Mouse (Mus musculus): ENCODE measurements around the gene E2f3.

The E2f3 gene

GRCm38 (mm10) chr13:29970333-29970732 is 15.5 kb downstream of the E2f3 start:
- Histone ChIP-seq H3K36me3 (ENCODE audit: insufficient read depth, low read length) (peaks cover 71% of the 10 kb centered on the region), H3K4me1 (replicated peaks; ENCODE audit: low read depth, low read length) (peaks cover 72% of the 10 kb centered on the region), H3K27me3 (ENCODE audit: insufficient read depth, low read length) (no peaks in the 10 kb centered on the region), H3K9me3 (ENCODE audit: low read length) (no peaks in the 10 kb centered on the region), H3K4me3 (replicated peaks; ENCODE audit: low read length) (no peak overlapping the region)
- no peak for TF ChIP-seq NANOG (IDR thresholded peaks at IDR 0.05; ENCODE audit: borderline replicate concordance, low read length)
- no peak for TF ChIP-seq POU5F1 (IDR thresholded peaks at IDR 0.05; ENCODE audit: borderline replicate concordance, low read length)
- TF ChIP-seq CTCF (conservative IDR thresholded peaks at IDR 0.05; ENCODE audit: low read length), result no peak

- Histone ChIP-seq H3K9me3 (ENCODE audit: low read length) (no peaks in the 10 kb centered on the region), H3K27me3 (ENCODE audit: insufficient read depth, low read length) (no peaks in the 10 kb centered on the region), H3K36me3 (ENCODE audit: insufficient read depth, low read length) (peaks cover 73% of the 10 kb centered on the region), H3K4me3 (replicated peaks; ENCODE audit: low read length) (no peak overlapping the region), H3K4me1 (replicated peaks; ENCODE audit: low read depth, low read length) (peaks cover 74% of the 10 kb centered on the region)
- TF ChIP-seq NANOG (IDR thresholded peaks at IDR 0.05; ENCODE audit: borderline replicate concordance, low read length), result no peak
- no peak for TF ChIP-seq CTCF (conservative IDR thresholded peaks at IDR 0.05; ENCODE audit: low read length)
- no peak for TF ChIP-seq POU5F1 (IDR thresholded peaks at IDR 0.05; ENCODE audit: borderline replicate concordance, low read length)
Observed at GRCm38 (mm10) chr13:29968636-29969035, 17.2 kb downstream of the E2f3 start.

GRCm38 (mm10) chr13:29967367-29967766 is 18.5 kb downstream of the E2f3 start:
- TF ChIP-seq NANOG (IDR thresholded peaks at IDR 0.05; ENCODE audit: borderline replicate concordance, low read length), result no peak
- TF ChIP-seq POU5F1 (IDR thresholded peaks at IDR 0.05; ENCODE audit: borderline replicate concordance, low read length), result no peak
- TF ChIP-seq CTCF (conservative IDR thresholded peaks at IDR 0.05; ENCODE audit: low read length), result no peak
- Histone ChIP-seq H3K4me1 (replicated peaks; ENCODE audit: low read depth, low read length) (peaks cover 75% of the 10 kb centered on the region), H3K4me3 (replicated peaks; ENCODE audit: low read length) (no peak overlapping the region), H3K27me3 (ENCODE audit: insufficient read depth, low read length) (no peaks in the 10 kb centered on the region), H3K9me3 (ENCODE audit: low read length) (no peaks in the 10 kb centered on the region), H3K36me3 (ENCODE audit: insufficient read depth, low read length) (peaks cover 72% of the 10 kb centered on the region)

GRCm38 (mm10) chr13:29966966-29967365 is 18.9 kb downstream of the E2f3 start:
- Histone ChIP-seq H3K27me3 (ENCODE audit: insufficient read depth, low read length) (no peaks in the 10 kb centered on the region), H3K4me3 (replicated peaks; ENCODE audit: low read length) (no peak overlapping the region), H3K9me3 (ENCODE audit: low read length) (no peaks in the 10 kb centered on the region), H3K36me3 (ENCODE audit: insufficient read depth, low read length) (peaks cover 69% of the 10 kb centered on the region), H3K4me1 (replicated peaks; ENCODE audit: low read depth, low read length) (peaks cover 75% of the 10 kb centered on the region)
- TF ChIP-seq NANOG (IDR thresholded peaks at IDR 0.05; ENCODE audit: borderline replicate concordance, low read length) (no peak), POU5F1 (IDR thresholded peaks at IDR 0.05; ENCODE audit: borderline replicate concordance, low read length) (no peak)

- TF ChIP-seq POU5F1 (IDR thresholded peaks at IDR 0.05; ENCODE audit: borderline replicate concordance, low read length) (no peak), NANOG (IDR thresholded peaks at IDR 0.05; ENCODE audit: borderline replicate concordance, low read length) (no peak), CTCF (conservative IDR thresholded peaks at IDR 0.05; ENCODE audit: low read length) (no peak)
- Histone ChIP-seq H3K4me3 (replicated peaks; ENCODE audit: low read length) (no peak overlapping the region), H3K36me3 (ENCODE audit: insufficient read depth, low read length) (peaks cover 82% of the 10 kb centered on the region), H3K4me1 (replicated peaks; ENCODE audit: low read depth, low read length) (peaks cover 76% of the 10 kb centered on the region), H3K9me3 (ENCODE audit: low read length) (no peaks in the 10 kb centered on the region), H3K27me3 (ENCODE audit: insufficient read depth, low read length) (no peaks in the 10 kb centered on the region)
Observed at GRCm38 (mm10) chr13:29964087-29964486, 21.8 kb downstream of the E2f3 start.

- Histone ChIP-seq H3K4me1 (replicated peaks; ENCODE audit: low read depth, low read length) (peaks cover 96% of the 10 kb centered on the region), H3K36me3 (ENCODE audit: insufficient read depth, low read length) (peaks cover 72% of the 10 kb centered on the region), H3K9me3 (ENCODE audit: low read length) (no peaks in the 10 kb centered on the region), H3K27me3 (ENCODE audit: insufficient read depth, low read length) (no peaks in the 10 kb centered on the region), H3K4me3 (replicated peaks; ENCODE audit: low read length) (no peak overlapping the region)
- TF ChIP-seq CTCF (conservative IDR thresholded peaks at IDR 0.05; ENCODE audit: low read length) (no peak), POU5F1 (IDR thresholded peaks at IDR 0.05; ENCODE audit: borderline replicate concordance, low read length) (no peak), NANOG (IDR thresholded peaks at IDR 0.05; ENCODE audit: borderline replicate concordance, low read length) (no peak)
Observed at GRCm38 (mm10) chr13:29960416-29960815, 25.4 kb downstream of the E2f3 start.

- 0 out of 2 replicates have a peak overlapping the region, but pooled peaks have one; percentile 41 for H3K4me3 ChIP-seq (replicated peaks; ENCODE audit: low read length)
- no peak for TF ChIP-seq POU5F1 (IDR thresholded peaks at IDR 0.05; ENCODE audit: borderline replicate concordance, low read length)
- TF ChIP-seq NANOG (IDR thresholded peaks at IDR 0.05; ENCODE audit: borderline replicate concordance, low read length), result no peak
- TF ChIP-seq CTCF (conservative IDR thresholded peaks at IDR 0.05; ENCODE audit: low read length), result no peak
- H3K27me3 ChIP-seq (ENCODE audit: insufficient read depth, low read length), result no peaks in the 10 kb centered on the region
Observed at GRCm38 (mm10) chr13:29957731-29958254, 28.1 kb downstream of the E2f3 start.

GRCm38 (mm10) chr13:29956821-29957421 is 28.9 kb downstream of the E2f3 start:
- Histone ChIP-seq H3K9me3 (ENCODE audit: low read length) (no peaks in the 10 kb centered on the region), H3K27me3 (ENCODE audit: insufficient read depth, low read length) (no peaks in the 10 kb centered on the region), H3K4me3 (replicated peaks; ENCODE audit: low read length) (peak overlapping the region; percentile 41; the same call in 1 of the 2 replicates), H3K36me3 (ENCODE audit: insufficient read depth, low read length) (peaks cover 55% of the 10 kb centered on the region), H3K4me1 (replicated peaks; ENCODE audit: low read depth, low read length) (peaks cover 92% of the 10 kb centered on the region)
- TF ChIP-seq NANOG (IDR thresholded peaks at IDR 0.05; ENCODE audit: borderline replicate concordance, low read length) (0 out of 2 replicates have a peak, but pooled peaks have one; percentile 9), POU5F1 (IDR thresholded peaks at IDR 0.05; ENCODE audit: borderline replicate concordance, low read length) (no peak)

More at GRCm38 (mm10) chr13:29957731-29958254, 28.1 kb downstream of the E2f3 start:
- Histone ChIP-seq H3K9me3 (ENCODE audit: low read length) (no peaks in the 10 kb centered on the region), H3K4me1 (replicated peaks; ENCODE audit: low read depth, low read length) (peaks cover 94% of the 10 kb centered on the region), H3K36me3 (ENCODE audit: insufficient read depth, low read length) (peaks cover 56% of the 10 kb centered on the region)
